ENCODE assay signal across 24 mouse cellular contexts in the genomic region with DNA sequence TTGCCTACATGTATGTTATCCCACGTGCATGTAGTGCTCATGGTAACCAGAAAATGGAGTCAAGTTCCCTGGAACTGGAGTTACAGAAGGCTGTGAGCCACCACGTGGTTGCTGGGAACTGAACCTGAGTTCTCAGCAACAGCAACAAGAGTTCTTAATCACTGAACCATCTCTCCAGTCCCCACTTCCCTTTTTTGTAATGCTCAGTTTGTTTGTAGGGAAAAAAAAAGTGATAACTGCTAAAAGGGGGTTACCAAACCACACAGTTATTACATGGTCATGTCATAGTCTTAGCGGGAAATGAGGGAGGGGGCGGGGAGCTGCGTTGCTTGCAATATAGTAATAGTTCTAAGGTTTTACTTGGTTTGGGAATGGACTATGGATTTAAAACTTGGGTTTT. TPM values are rescaled to one million over a fixed set of nuclear protein-coding genes. Genes with fewer than 3 reads are reported as not detected.
A peak's percentile ranks its signal among the peaks of the same experiment; 100 is the strongest.
DNase-seq lines count a peak whose midpoint lies in the region; ATAC-seq lines count a peak whose summit lies in the region.
"Had no signal": no experiment of that assay in that cellular context is flagged by ENCODE, and none has a peak within 500 bp of the region (broad histone marks: within the 10 kb centered on the region; RNA-seq: fewer than 3 reads in every experiment).

No protein-coding gene starts in this region.

- peak; percentile 58 to 67 for DNase-seq in spleen, postnatal 36 days (ENCODE audit: low spot score in 2 of 2)
- no peak for DNase-seq in spleen, postnatal 10 days (ENCODE audit: low spot score in 2 of 2)
- DNase-seq in MEL-GATA-1-ER (ENCODE audit: extremely low read depth, low read depth) = peak; percentile 86
- DNase-seq in heart, adult 8-10 months (ENCODE audit: low spot score) = no peak
- no peak for DNase-seq in heart, adult 9 months (ENCODE audit: low spot score in 2 of 2)
- DNase-seq in kidney, adult 8-10 months = no peak
- DNase-seq: adrenal gland, adult 8-10 months; cerebellum, adult 2 months; cerebellum, postnatal 25 days; gastrocnemius, postnatal 10 days; heart, adult 18-20 months; heart, postnatal 36 days; kidney, adult 9 months; kidney, postnatal 14 days; liver; right cerebral cortex, adult 18-20 months; thymus, postnatal 14 days had no signal

- ATAC-seq in megakaryocyte, adult 5-6 weeks (ENCODE audit: poor library complexity, severe bottlenecking) = peak; percentile 82
- ATAC-seq: activated CD4-positive, CD25-positive, alpha-beta regulatory T cell, adult 4 months; forebrain, embryonic 16.5 days; lung, postnatal 0 days; midbrain, embryonic 16.5 days had no signal

RNA-seq across cellular contexts. Expression of gene Ffar3, which starts 13.9 kb away (rescaled TPM):
- not detected in 2 replicates for total RNA-seq in megakaryocyte, adult 5-6 weeks (2015)
- total RNA-seq in megakaryocyte, adult 5-6 weeks (2017) = not detected in 2 replicates
- total RNA-seq in heart, adult 8-10 months (2022) = not detected
- total RNA-seq: gastrocnemius, postnatal 10 days; heart, adult 18-20 months; heart, postnatal 36 days; layer of hippocampus, adult 2 months; layer of hippocampus, postnatal 25 days had no signal

RNA-seq across cellular contexts. Expression of gene Ffar2, which starts 18.5 kb away (rescaled TPM):
- 3.4 and 4.0 TPM in 2 replicates for total RNA-seq in megakaryocyte, adult 5-6 weeks (2015)
- total RNA-seq in megakaryocyte, adult 5-6 weeks (2017) = 12.2 and 15.3 TPM in 2 replicates
- total RNA-seq in heart, adult 8-10 months (2022) = under 1 TPM in 2 of 4 experiments, not detected in 2; 0.25 to 0.46 TPM
- total RNA-seq: layer of hippocampus, adult 2 months; layer of hippocampus, postnatal 25 days had no signal

RNA-seq across cellular contexts. Expression of gene Ffar1, which starts 19.3 kb away (rescaled TPM):
- 0.09 TPM in 1 of 2 replicates, not detected in the other for total RNA-seq in megakaryocyte, adult 5-6 weeks (2015)
- total RNA-seq in megakaryocyte, adult 5-6 weeks (2017) = 0.07 TPM in 1 of 2 replicates, not detected in the other
- total RNA-seq in heart, adult 8-10 months (2022) = not detected
- total RNA-seq: adrenal gland, adult 8-10 months; gastrocnemius, postnatal 10 days; heart, postnatal 36 days; layer of hippocampus, adult 2 months; layer of hippocampus, postnatal 25 days had no signal

RNA-seq across cellular contexts. Expression of gene Cd22, which starts 38.0 kb away (rescaled TPM):
- 1.9 and 2.7 TPM in 2 replicates for total RNA-seq in megakaryocyte, adult 5-6 weeks (2015)
- 10.5 and 10.8 TPM in 2 replicates for total RNA-seq in megakaryocyte, adult 5-6 weeks (2017)
- total RNA-seq in heart, adult 8-10 months (2022) = 1 to 10 TPM in 1 of 4 experiments, under 1 TPM in 3; 0.52 to 1.0 (median 0.71) TPM
- total RNA-seq: layer of hippocampus, adult 2 months; layer of hippocampus, postnatal 25 days had no signal

RNA-seq across cellular contexts. Expression of gene Krtdap, which starts 54.4 kb away (rescaled TPM):
- total RNA-seq in megakaryocyte, adult 5-6 weeks (2015) = not detected in 2 replicates
- total RNA-seq in megakaryocyte, adult 5-6 weeks (2017) = not detected in 2 replicates
- total RNA-seq in heart, adult 8-10 months (2022) = not detected
- total RNA-seq: adrenal gland, adult 8-10 months; heart, adult 18-20 months; heart, postnatal 36 days; layer of hippocampus, adult 2 months; layer of hippocampus, postnatal 25 days had no signal

Comparison
In these comparisons a context has a peak if more than half of its experiments do, and no peak if none do; other contexts are left out.
1. DNase-seq: peak in spleen, postnatal 36 days (2 of 2) and MEL-GATA-1-ER (single experiment); none in spleen, postnatal 10 days (0 of 2), heart, adult 8-10 months (single experiment), heart, adult 9 months (0 of 2) and kidney, adult 8-10 months (0 of 2).